Mouse (Mus musculus): Measurements from ENCODE around the gene Clec4e. TPM values are rescaled to one million over a fixed set of nuclear protein-coding genes. Genes with fewer than 3 reads are reported as not detected.

Clec4e gene
- polyA plus RNA-seq (2015; fragmentation: Illumina TruSeq; extraction: RNeasy Lipid Tissue Mini Kit (QIAGEN cat#74804); ENCODE audit: insufficient read depth, low replicate concordance): 4.0 TPM

DNA sequence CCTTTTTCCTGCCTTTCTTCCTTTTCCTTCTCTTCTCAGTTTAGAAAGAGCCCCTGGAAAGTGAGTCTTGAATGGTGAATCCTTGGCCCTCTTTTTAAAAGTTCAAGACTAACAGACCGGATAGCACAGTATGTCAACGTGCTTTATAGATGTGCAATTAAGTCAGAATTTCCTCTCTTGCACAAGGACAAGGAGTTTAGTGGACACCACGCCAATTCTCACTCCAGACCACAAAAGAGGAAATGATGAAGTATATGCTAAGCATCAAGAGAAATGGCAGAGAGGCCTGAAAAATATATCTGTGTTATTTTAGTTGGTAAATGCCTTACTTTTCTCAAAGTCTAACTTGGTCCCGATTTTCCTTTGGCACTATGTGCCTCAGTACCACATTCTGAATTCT, at the start of gene Clec4e:
Gene Clec4e (minus strand): TSS at position 118 of the 400 bp plus-strand sequence.

DNA sequence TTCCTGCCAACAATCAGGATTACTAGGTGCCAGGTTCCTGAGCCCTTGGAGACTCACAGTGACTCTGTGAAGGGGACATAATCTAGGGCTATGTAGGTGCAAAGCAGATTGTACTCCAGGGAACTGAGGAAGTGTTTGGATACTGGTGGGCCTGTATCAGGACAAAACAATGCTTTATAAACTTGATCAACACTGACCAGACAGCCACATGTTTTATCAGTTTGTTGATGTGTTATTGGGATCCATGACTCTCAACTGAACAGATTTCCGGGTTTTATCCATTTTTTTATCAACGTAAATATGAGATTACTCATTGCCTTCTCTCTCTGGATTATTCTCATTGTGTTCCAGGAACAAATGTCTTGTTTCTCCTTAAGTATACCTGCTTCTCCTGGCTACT, 18.4 kb upstream of the Clec4e start, which contains the start of gene Vmn2r19:
Gene Vmn2r19 (plus strand): TSS at position 301 of the 400 bp plus-strand sequence.

DNA sequence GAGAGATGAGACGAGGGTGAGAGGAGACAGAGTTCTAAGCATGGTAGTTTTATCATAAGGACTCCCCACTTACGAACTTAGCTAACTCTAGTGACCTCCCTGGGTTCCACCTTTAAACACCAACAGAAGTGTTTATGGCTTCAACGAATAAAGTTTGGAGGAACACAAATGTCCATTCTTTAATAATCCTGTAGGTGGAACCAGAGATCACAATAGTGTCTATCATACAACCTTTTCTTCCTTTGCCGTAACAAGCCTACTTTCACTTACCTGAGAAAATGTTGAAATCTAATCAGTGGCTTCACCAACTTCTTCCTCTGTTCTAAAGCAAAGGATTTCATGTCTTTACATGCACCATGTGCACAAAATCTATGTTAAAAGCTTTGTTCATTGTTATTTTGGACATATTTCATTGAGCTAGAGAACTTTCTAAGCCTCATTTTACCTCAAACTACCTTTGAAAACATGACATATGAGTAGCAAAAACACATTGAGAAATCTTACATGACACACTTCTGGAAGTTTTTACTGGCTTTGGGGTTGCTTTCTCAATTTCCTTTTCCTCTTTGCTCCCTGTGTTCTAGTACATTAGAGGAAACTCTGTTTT, 28.0 kb downstream of the Clec4e start, which contains the start of gene Clec4d:
Gene Clec4d (plus strand): TSS at position 557 of the 607 bp plus-strand sequence.

Other genes starting within 250 kb of the Clec4e start
- gene Clec4b1, start 239.9 kb downstream of the Clec4e start, polyA plus RNA-seq (2015; fragmentation: Illumina TruSeq; extraction: RNeasy Lipid Tissue Mini Kit (QIAGEN cat#74804); ENCODE audit: insufficient read depth, low replicate concordance): 11.5 TPM
- gene Clec4a2, start 183.4 kb downstream of the Clec4e start, polyA plus RNA-seq (2015; fragmentation: Illumina TruSeq; extraction: RNeasy Lipid Tissue Mini Kit (QIAGEN cat#74804); ENCODE audit: insufficient read depth, low replicate concordance): 42.8 TPM
- gene Clec4b2, start 117.0 kb downstream of the Clec4e start, polyA plus RNA-seq (2015; fragmentation: Illumina TruSeq; extraction: RNeasy Lipid Tissue Mini Kit (QIAGEN cat#74804); ENCODE audit: insufficient read depth, low replicate concordance): 3.2 TPM
- gene Clec4n, start 60.0 kb downstream of the Clec4e start, polyA plus RNA-seq (2015; fragmentation: Illumina TruSeq; extraction: RNeasy Lipid Tissue Mini Kit (QIAGEN cat#74804); ENCODE audit: insufficient read depth, low replicate concordance): 145 TPM
- gene Clec4d, start 27.8 kb downstream of the Clec4e start, polyA plus RNA-seq (2015; fragmentation: Illumina TruSeq; extraction: RNeasy Lipid Tissue Mini Kit (QIAGEN cat#74804); ENCODE audit: insufficient read depth, low replicate concordance): 14.2 TPM
- gene Vmn2r19, start 18.5 kb upstream of the Clec4e start, polyA plus RNA-seq (2015; fragmentation: Illumina TruSeq; extraction: RNeasy Lipid Tissue Mini Kit (QIAGEN cat#74804); ENCODE audit: insufficient read depth, low replicate concordance): not detected
- not detected for gene Vmn2r20, start 128.2 kb upstream of the Clec4e start, polyA plus RNA-seq (2015; fragmentation: Illumina TruSeq; extraction: RNeasy Lipid Tissue Mini Kit (QIAGEN cat#74804); ENCODE audit: insufficient read depth, low replicate concordance)
- gene Vmn2r21, start 243.5 kb upstream of the Clec4e start, polyA plus RNA-seq (2015; fragmentation: Illumina TruSeq; extraction: RNeasy Lipid Tissue Mini Kit (QIAGEN cat#74804); ENCODE audit: insufficient read depth, low replicate concordance): not detected